Mouse (Mus musculus) liver, postnatal 0 days (tissue): ENCODE measurements around the gene Mcu. TPM values are rescaled to one million over a fixed set of nuclear protein-coding genes. Genes with fewer than 3 reads are reported as not detected.

Source experiments
- ATAC-seq: fragments of 200-750 bp; cut with Nextera tagmentation; 2 replicates; pipeline ENCODE4 v1.8.0; 2017; ENCODE audit warnings: mild to moderate bottlenecking, moderate library complexity
- DNase-seq: peaks from one replicate; pipeline ENCODE4 v3.0.0-alpha.2; 2016
- H3K27ac ChIP-seq: fragments of 300-500 bp; sonication (generic); 2 replicates; pipeline ENCODE4 v1.5.1; 2014; ENCODE audit warnings: antibody characterized with exemption, moderate library complexity, mild to moderate bottlenecking, low read depth
- H3K27me3 ChIP-seq: fragments of 300-500 bp; sonication (generic); 2 replicates; pipeline ENCODE4 v1.6.1; 2014; ENCODE audit warnings: low read length, control low read depth, mixed read lengths; ENCODE audit not compliant: insufficient read depth
- H3K36me3 ChIP-seq: fragments of 300-500 bp; sonication (generic); replicated peaks from 2 replicates; pipeline ENCODE4 v1.6.1; 2014; ENCODE audit warnings: mild to moderate bottlenecking, control low read depth, low read length, moderate library complexity, mixed read lengths; ENCODE audit not compliant: insufficient read depth
- H3K4me1 ChIP-seq: fragments of 300-500 bp; sonication (generic); 2 replicates; pipeline ENCODE4 v1.6.1; 2014; ENCODE audit warnings: antibody characterized with exemption, mild to moderate bottlenecking, control low read depth; ENCODE audit not compliant: insufficient read depth
- H3K4me2 ChIP-seq: fragments of 300-500 bp; sonication (generic); 2 replicates; pipeline ENCODE4 v1.6.1; 2014; ENCODE audit warnings: low read depth, mild to moderate bottlenecking, low read length, moderate library complexity, mixed read lengths
- H3K4me3 ChIP-seq: fragments of 300-500 bp; sonication (generic); 2 replicates; pipeline ENCODE4 v1.5.1; 2014; ENCODE audit warnings: low read depth, low read length
- H3K9ac ChIP-seq: fragments of 300-500 bp; sonication (generic); replicated peaks from 2 replicates; pipeline ENCODE4 v1.6.1; 2014; ENCODE audit warnings: mild to moderate bottlenecking, moderate library complexity
- H3K9me3 ChIP-seq: fragments of 300-500 bp; sonication (generic); 2 replicates; pipeline ENCODE4 v1.6.1; 2016; ENCODE audit warnings: mild to moderate bottlenecking, control low read depth, low read length, mixed read lengths
- CTCF ChIP-seq: sonication (generic); IDR thresholded peaks from 2 replicates; pipeline ENCODE4 v1.5.1; 2016; ENCODE audit warnings: antibody characterized with exemption, low read depth
- EP300 ChIP-seq: IDR thresholded peaks from 2 replicates; pipeline ENCODE4 v1.6.1; 2016; ENCODE audit warnings: antibody characterized with exemption, low read depth, mild to moderate bottlenecking
- WGBS: fragments of 180-500 bp; shearing (Covaris S2); extraction: QIAGEN DNeasy Blood & Tissue Kit; methylation state at CpG from one replicate; pipeline ENCODE4 v1.1.7; 2014; ENCODE audit not compliant: insufficient replicate concordance; 5-methylcytosine and 5-hydroxymethylcytosine counted together
- polyA plus RNA-seq: library from polyadenylated mRNA; unstranded; fragments of >200 nt; fragmentation: Nextera tagmentation; extraction: Ambion mirVana; gene quantifications from 2 replicates; pipeline ENCODE4 v1.2.1, GENCODE M21; 2015

Mcu gene
- polyA plus RNA-seq, 1 experiment from 2014 or later, result 13.5 TPM

DNA sequence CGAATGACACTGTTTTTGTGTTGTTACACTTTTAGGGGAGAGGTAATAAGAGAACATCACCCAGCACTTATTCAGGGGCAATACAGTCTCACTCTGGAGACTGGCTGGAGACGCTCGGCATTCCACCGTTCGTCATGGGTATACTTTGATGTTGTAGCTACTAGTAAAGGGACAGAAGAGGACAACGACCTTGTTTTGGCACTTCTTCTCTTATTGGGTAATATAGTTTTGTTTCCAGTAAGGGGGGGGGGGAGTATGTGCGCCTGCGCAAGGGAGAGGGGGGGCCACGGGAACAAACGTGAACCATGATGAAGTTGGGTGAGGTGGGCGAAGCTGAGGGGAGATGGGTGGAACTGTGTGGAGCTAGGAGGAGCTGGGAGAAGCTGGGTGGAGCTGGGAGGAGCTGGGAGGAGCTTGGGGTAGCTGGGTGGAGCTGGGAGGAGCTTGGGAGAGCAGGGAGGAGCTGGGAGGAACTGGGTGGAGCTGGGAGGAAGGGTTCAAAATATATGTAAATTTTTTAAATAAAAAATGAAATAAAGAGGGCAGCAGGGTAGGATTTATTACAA lies 67.6 kb downstream of the Mcu start:
- no peak for DNase-seq
- WGBS, result 74% methylated on average over 9 of the region's 11 CpGs

DNA sequence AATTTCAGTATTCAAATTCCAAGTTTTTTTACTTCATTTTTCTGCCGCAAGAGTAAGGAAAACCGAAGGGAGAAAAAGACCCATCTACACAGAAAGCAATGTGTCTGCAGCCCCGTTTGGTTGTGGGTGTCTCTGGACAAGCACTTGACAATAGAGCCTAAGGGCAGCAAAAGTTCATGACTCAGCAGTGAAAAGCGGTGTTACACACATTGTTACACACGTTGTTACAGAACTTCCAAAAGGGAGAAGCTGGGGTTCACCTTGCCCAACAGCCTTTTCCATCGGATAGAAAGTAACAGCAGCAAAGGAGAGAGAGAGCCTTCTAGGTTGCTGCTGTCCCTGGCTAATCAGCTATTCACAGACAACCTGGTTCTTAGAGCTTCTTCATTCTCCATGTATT lies 68.3 kb downstream of the Mcu start:
- H3K4me3 ChIP-seq, result no peak overlapping the region
- H3K27me3 ChIP-seq, result no peaks in the 10 kb centered on the region
- no peak overlapping the region for H3K9ac ChIP-seq
- no peak for DNase-seq
- H3K4me1 ChIP-seq, result no peaks in the 10 kb centered on the region
- no peak for TF ChIP-seq EP300
- TF ChIP-seq CTCF, result no peak
- peaks cover 4% of the 10 kb centered on the region for H3K36me3 ChIP-seq
- no peak for ATAC-seq
- H3K9me3 ChIP-seq, result peaks cover 10% of the 10 kb centered on the region
- no peak overlapping the region for H3K27ac ChIP-seq
- 67% methylated on average over 6 of the region's 6 CpGs for WGBS
- no peak overlapping the region for H3K4me2 ChIP-seq

More for the DNA sequence above, 67.6 kb downstream of the Mcu start:
- H3K4me1 ChIP-seq, result no peaks in the 10 kb centered on the region
- TF ChIP-seq CTCF (no peak), EP300 (no peak)
- ATAC-seq, result peak; percentile 79
- H3K9me3 ChIP-seq, result peaks cover 10% of the 10 kb centered on the region
- H3K27me3 ChIP-seq, result no peaks in the 10 kb centered on the region
- no peak overlapping the region for H3K4me2 ChIP-seq
- no peak overlapping the region for H3K27ac ChIP-seq
- H3K4me3 ChIP-seq, result no peak overlapping the region
- H3K9ac ChIP-seq, result no peak overlapping the region
- peaks cover 4% of the 10 kb centered on the region; the same call in 1 of the 2 replicates for H3K36me3 ChIP-seq

DNA sequence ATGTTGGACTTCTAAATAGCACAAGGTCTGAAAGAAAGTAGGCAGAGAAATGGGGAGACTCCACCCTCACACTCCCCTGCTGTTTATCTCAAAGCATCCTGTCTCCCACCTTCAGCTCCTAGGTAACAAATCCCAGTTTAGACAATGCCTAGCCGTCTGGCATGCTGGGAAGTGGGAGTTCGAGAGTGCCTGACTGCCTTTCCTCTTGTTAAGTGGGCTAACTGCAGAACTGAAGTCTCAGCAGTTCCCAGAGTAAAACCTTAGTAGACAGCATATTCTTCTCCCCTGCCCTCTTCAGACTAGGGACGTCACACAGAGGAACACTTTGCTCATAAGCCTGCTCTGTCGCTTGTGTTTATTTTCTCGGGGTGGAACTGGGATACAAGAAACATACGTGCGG lies 69.1 kb downstream of the Mcu start:
- 75% methylated on average over 7 of the region's 7 CpGs for WGBS
- DNase-seq, result no peak
- ATAC-seq, result no peak
- Histone ChIP-seq H3K4me3 (no peak overlapping the region), H3K27ac (no peak overlapping the region), H3K9me3 (peaks cover 10% of the 10 kb centered on the region), H3K4me2 (no peak overlapping the region), H3K4me1 (no peaks in the 10 kb centered on the region), H3K9ac (no peak overlapping the region), H3K27me3 (no peaks in the 10 kb centered on the region), H3K36me3 (peaks cover 4% of the 10 kb centered on the region)
- TF ChIP-seq CTCF (no peak), EP300 (no peak)

DNA sequence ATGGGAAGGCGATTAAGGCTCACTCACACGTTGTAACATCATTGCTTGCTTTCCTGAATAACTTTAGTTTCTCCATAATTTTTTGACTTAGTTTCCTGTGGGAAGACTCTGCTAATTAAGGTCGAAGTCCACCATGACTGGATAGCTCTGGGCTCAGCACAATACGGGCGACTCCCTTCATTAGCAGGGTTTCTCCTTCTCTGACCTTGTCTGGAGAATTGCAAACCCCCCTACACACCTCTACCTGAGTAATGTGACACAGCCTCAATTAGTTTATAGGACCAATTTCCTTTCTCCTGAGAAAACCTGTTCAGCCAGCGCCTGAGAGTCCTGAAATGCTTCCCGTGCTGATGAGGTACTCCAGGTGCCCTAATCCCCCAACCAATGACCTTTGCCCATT lies 71.3 kb downstream of the Mcu start:
- peaks cover 9% of the 10 kb centered on the region for H3K4me1 ChIP-seq
- no peak for ATAC-seq
- DNase-seq, result no peak
- H3K27ac ChIP-seq, result no peak overlapping the region
- no peak overlapping the region for H3K4me2 ChIP-seq
- H3K36me3 ChIP-seq, result peaks cover 4% of the 10 kb centered on the region
- TF ChIP-seq CTCF, result no peak
- TF ChIP-seq EP300, result no peak
- H3K9me3 ChIP-seq, result peaks cover 10% of the 10 kb centered on the region
- H3K27me3 ChIP-seq, result no peaks in the 10 kb centered on the region
- 82% methylated on average over 7 of the region's 7 CpGs for whole genome bisulfite sequencing
- H3K9ac ChIP-seq, result no peak overlapping the region
- H3K4me3 ChIP-seq, result no peak overlapping the region

DNA sequence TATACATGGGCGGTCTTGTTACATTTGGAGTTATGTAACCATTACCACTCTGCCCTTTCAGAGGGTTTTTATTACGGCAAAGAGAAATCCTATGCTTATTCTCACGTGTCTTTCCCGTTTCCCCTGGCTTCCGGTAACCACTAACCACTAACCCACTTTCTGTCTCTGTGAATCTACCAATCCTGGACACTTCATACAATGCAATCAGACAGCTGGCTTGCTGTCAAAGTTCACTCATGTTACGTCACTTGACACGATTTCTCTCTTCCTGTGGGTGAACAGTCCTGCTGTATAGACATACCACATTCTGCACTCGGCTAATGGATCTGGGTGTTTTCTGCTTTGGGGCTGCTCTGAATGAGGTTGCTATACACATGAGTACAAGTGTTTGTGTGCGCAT lies 73.1 kb downstream of the Mcu start:
- WGBS, result 58% methylated on average over 9 of the region's 9 CpGs
- no peak overlapping the region for H3K4me3 ChIP-seq
- no peak for ATAC-seq
- peaks cover 4% of the 10 kb centered on the region for H3K36me3 ChIP-seq
- H3K27ac ChIP-seq, result no peak overlapping the region
- peaks cover 15% of the 10 kb centered on the region for H3K4me1 ChIP-seq
- no peak overlapping the region for H3K4me2 ChIP-seq
- no peak for DNase-seq
- no peaks in the 10 kb centered on the region for H3K27me3 ChIP-seq
- no peak overlapping the region for H3K9ac ChIP-seq
- H3K9me3 ChIP-seq, result peaks cover 10% of the 10 kb centered on the region
- TF ChIP-seq CTCF, result no peak
- no peak for TF ChIP-seq EP300

DNA sequence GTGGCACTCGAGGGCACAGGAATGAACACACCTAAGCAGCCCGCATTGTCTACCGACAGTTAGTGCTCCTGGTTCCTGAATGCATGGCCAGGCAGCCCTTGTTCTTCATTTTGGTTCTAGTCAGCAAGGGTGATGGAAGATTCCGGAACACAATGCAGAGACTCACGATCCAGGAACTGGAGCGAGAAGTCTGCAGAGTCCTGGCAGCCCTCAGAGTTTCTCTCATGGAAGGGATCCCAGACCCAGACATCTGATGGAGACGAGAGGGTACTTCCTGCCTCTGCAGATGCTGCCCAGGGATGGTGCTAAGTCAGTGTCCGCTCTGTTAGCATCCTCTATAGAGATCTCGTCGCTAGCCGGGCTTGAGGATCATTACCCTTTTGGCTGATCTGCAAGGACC lies 75.0 kb downstream of the Mcu start:
- Histone ChIP-seq H3K27me3 (no peaks in the 10 kb centered on the region), H3K36me3 (peaks cover 4% of the 10 kb centered on the region), H3K27ac (no peak overlapping the region), H3K9me3 (peaks cover 9% of the 10 kb centered on the region), H3K4me1 (peaks cover 15% of the 10 kb centered on the region), H3K4me2 (no peak overlapping the region), H3K9ac (no peak overlapping the region), H3K4me3 (no peak overlapping the region)
- DNase-seq, result no peak
- TF ChIP-seq EP300 (no peak), CTCF (no peak)
- WGBS, result 85% methylated on average over 11 of the region's 11 CpGs
- no peak for ATAC-seq
